Mouse (Mus musculus) C2C12 (cell line): ENCODE results near the gene Ppp1r8.

Source experiments
- CEBPB ChIP-seq: IDR thresholded peaks from one replicate; pipeline ENCODE4 v1.6.1; 2011; ENCODE audit warnings: low read depth, mild to moderate bottlenecking, control low read depth, moderate library complexity
- CTCF ChIP-seq: IDR thresholded peaks from one replicate; pipeline ENCODE4 v1.5.1; 2011; ENCODE audit not compliant: control insufficient read depth, insufficient read depth, insufficient read length
- MAX ChIP-seq: IDR thresholded peaks from one replicate; pipeline ENCODE4 v1.6.1; 2011; ENCODE audit warnings: mild to moderate bottlenecking, control low read depth
- MYOG ChIP-seq: IDR thresholded peaks from one replicate; pipeline ENCODE4 v1.6.1; 2011; ENCODE audit not compliant: control insufficient read depth, insufficient read length; ENCODE audit errors: extremely low read depth
- USF1 ChIP-seq: IDR thresholded peaks from one replicate; pipeline ENCODE4 v1.6.1; 2011; ENCODE audit warnings: low read depth, mild to moderate bottlenecking, control low read depth, moderate library complexity

DNA sequence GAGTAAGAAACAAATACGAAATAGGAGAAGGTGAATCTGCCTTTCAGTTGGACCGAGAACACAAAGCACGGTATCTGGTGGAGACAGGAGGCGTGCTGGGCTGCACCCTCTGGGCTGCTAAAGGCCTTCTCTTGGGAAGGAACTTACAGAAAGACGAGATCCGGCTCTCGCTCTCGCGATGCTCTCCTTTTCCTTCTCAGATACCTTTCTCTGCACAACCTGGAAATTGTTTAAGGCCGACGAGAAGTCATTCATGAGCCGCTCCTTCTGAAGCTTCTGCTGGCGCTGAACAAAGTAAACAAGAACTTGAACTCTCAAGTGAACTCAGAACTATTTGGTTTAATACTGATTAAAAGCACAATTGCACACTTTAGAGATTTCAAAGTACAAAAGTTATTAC lies 20.0 kb upstream of the Ppp1r8 start:
- no peak for TF ChIP-seq CTCF
- TF ChIP-seq MAX, result no peak
- no peak for TF ChIP-seq MYOG
- TF ChIP-seq USF1, result no peak
- TF ChIP-seq CEBPB, result no peak
